Mouse (Mus musculus) MEL (cell line): Measurements from ENCODE around the gene Slc7a3. TPM values are rescaled to one million over a fixed set of nuclear protein-coding genes. Genes with fewer than 3 reads are reported as not detected.

Experiments
- DNase-seq: peaks from one replicate; pipeline ENCODE4 v3.0.0; 2011; ENCODE audit warnings: low read depth, low spot score
- H3K27ac ChIP-seq: 2 replicates; pipeline ENCODE4 v1.5.1; 2012; ENCODE audit warnings: low read depth, mild to moderate bottlenecking, control low read depth, low read length, moderate library complexity; ENCODE audit not compliant: control insufficient read depth
- H3K27me3 ChIP-seq, 2 experiments: fragments of 150-350 bp in 1 of 2; sonication (generic) in 1 of 2; 2 replicates each; pipeline ENCODE4 v1.6.1; 2012; ENCODE audit warnings: low read length in 2 of 2, mild to moderate bottlenecking in 2 of 2, improper control_type of control experiment in 1 of 2, moderate library complexity in 1 of 2; ENCODE audit not compliant: insufficient read depth in 2 of 2, control insufficient read depth in 1 of 2
- H3K36me3 ChIP-seq, 2 experiments: 2 replicates each; pipeline ENCODE4 v1.6.1; 2012 to 2014; ENCODE audit warnings: low read length in 2 of 2, improper control_type of control experiment in 1 of 2, inconsistent platforms in 1 of 2, mild to moderate bottlenecking in 1 of 2; ENCODE audit not compliant: insufficient read depth in 2 of 2, control insufficient read depth in 1 of 2
- H3K4me1 ChIP-seq, 2 experiments: fragments of 150-350 bp in 1 of 2; sonication (generic) in 1 of 2; 2 replicates each; pipeline ENCODE4 v1.6.1; 2012; ENCODE audit warnings: low read length in 2 of 2, improper control_type of control experiment in 1 of 2, mild to moderate bottlenecking in 1 of 2; ENCODE audit not compliant: insufficient read depth in 2 of 2, control insufficient read depth in 1 of 2
- H3K4me3 ChIP-seq, 2 experiments: fragments of 150-350 bp in 1 of 2; sonication (generic) in 1 of 2; 2 replicates each; pipeline ENCODE4 v1.5.1; 2012; ENCODE audit warnings: low read depth in 2 of 2, low read length in 2 of 2, mild to moderate bottlenecking in 2 of 2, moderate library complexity in 2 of 2, control low read depth in 1 of 2, improper control_type of control experiment in 1 of 2; ENCODE audit not compliant: control insufficient read depth in 1 of 2, insufficient read depth in 1 of 2
- H3K79me2 ChIP-seq: 2 replicates; pipeline ENCODE4 v1.6.1; 2012; ENCODE audit warnings: mild to moderate bottlenecking, low read length, moderate library complexity; ENCODE audit not compliant: control insufficient read depth, poor library complexity, insufficient read depth
- H3K9ac ChIP-seq: 2 replicates; pipeline ENCODE4 v1.6.1; 2012; ENCODE audit warnings: low read depth, mild to moderate bottlenecking, control low read depth, low read length, moderate library complexity; ENCODE audit not compliant: control insufficient read depth, poor library complexity, severe bottlenecking
- H3K9me3 ChIP-seq: fragments of 150-350 bp; sonication (generic); replicated peaks from 2 replicates; pipeline ENCODE4 v1.6.1; 2012; ENCODE audit warnings: mild to moderate bottlenecking, low read length, improper control_type of control experiment, moderate library complexity; ENCODE audit not compliant: insufficient read depth
- BHLHE40 ChIP-seq: IDR thresholded peaks from 2 replicates; pipeline ENCODE4 v1.6.1; 2012; ENCODE audit warnings: low read depth, mild to moderate bottlenecking, inconsistent platforms, low read length, improper control_type of control experiment, borderline replicate concordance
- CHD1 ChIP-seq: IDR thresholded peaks from 2 replicates; pipeline ENCODE4 v1.6.1; 2012; ENCODE audit warnings: low read depth, mild to moderate bottlenecking, inconsistent platforms, low read length, improper control_type of control experiment
- CHD2 ChIP-seq: IDR thresholded peaks from 2 replicates; pipeline ENCODE4 v1.6.1; 2011; ENCODE audit warnings: low read length, improper control_type of control experiment
- CTCF ChIP-seq, 3 experiments: IDR thresholded peaks in 2 of 3; conservative IDR thresholded peaks in 1 of 3; 2 replicates each; pipeline ENCODE4 v1.5.1; 2011 to 2012; ENCODE audit warnings: low read length in 3 of 3, low read depth in 2 of 3, mild to moderate bottlenecking in 2 of 3, improper control_type of control experiment in 1 of 3, inconsistent platforms in 1 of 3, mixed read lengths in 1 of 3, moderate library complexity in 1 of 3; ENCODE audit not compliant: control insufficient read depth in 1 of 3, insufficient read depth in 1 of 3, poor library complexity in 1 of 3, severe bottlenecking in 1 of 3
- EP300 ChIP-seq, 2 experiments: IDR thresholded peaks; 2 replicates each; pipeline ENCODE4 v1.6.1; 2011; ENCODE audit warnings: improper control_type of control experiment in 2 of 2, low read length in 2 of 2, low read depth in 1 of 2, mild to moderate bottlenecking in 1 of 2
- ETS1 ChIP-seq: IDR thresholded peaks from 2 replicates; pipeline ENCODE4 v1.6.1; 2012; ENCODE audit warnings: low read depth, mild to moderate bottlenecking, inconsistent platforms, low read length, improper control_type of control experiment, moderate library complexity
- GATA1 ChIP-seq: IDR thresholded peaks from 2 replicates; pipeline ENCODE4 v1.6.1; 2011; ENCODE audit warnings: low read depth, low read length, improper control_type of control experiment
- MYC ChIP-seq: IDR thresholded peaks from 2 replicates; pipeline ENCODE4 v1.6.1; 2011; ENCODE audit warnings: low read depth, mild to moderate bottlenecking, low read length, improper control_type of control experiment, moderate library complexity
- NELFE ChIP-seq: IDR thresholded peaks from 2 replicates; pipeline ENCODE4 v1.6.1; 2011; ENCODE audit warnings: low read depth, low read length, improper control_type of control experiment
- NRF1 ChIP-seq: IDR thresholded peaks from 2 replicates; pipeline ENCODE4 v1.6.1; 2014; ENCODE audit warnings: low read depth, mild to moderate bottlenecking, inconsistent platforms, low read length, improper control_type of control experiment, moderate library complexity; ENCODE audit not compliant: poor library complexity, insufficient read depth, severe bottlenecking
- POLR2AphosphoS5 ChIP-seq: IDR thresholded peaks from 2 replicates; pipeline ENCODE4 v1.6.1; 2012; ENCODE audit warnings: low read depth, borderline replicate concordance, mild to moderate bottlenecking, inconsistent platforms, low read length, moderate library complexity, mixed read lengths
- RAD21 ChIP-seq: IDR thresholded peaks from 2 replicates; pipeline ENCODE4 v1.6.1; 2011; ENCODE audit warnings: mild to moderate bottlenecking, low read depth, low read length, improper control_type of control experiment
- SIN3A ChIP-seq: IDR thresholded peaks from 2 replicates; pipeline ENCODE4 v1.6.1; 2012; ENCODE audit warnings: low read length, improper control_type of control experiment, inconsistent platforms
- SMC3 ChIP-seq: IDR thresholded peaks from 2 replicates; pipeline ENCODE4 v1.6.1; 2011; ENCODE audit warnings: low read depth, low read length, improper control_type of control experiment
- TCF12 ChIP-seq: IDR thresholded peaks from 2 replicates; pipeline ENCODE4 v1.6.1; 2014; ENCODE audit warnings: low read depth, mild to moderate bottlenecking, inconsistent platforms, low read length, improper control_type of control experiment, moderate library complexity
- USF1 ChIP-seq: IDR thresholded peaks from 2 replicates; pipeline ENCODE4 v1.6.1; 2014; ENCODE audit warnings: low read depth, mild to moderate bottlenecking, inconsistent platforms, low read length, improper control_type of control experiment, moderate library complexity
- USF2 ChIP-seq, 2 experiments: IDR thresholded peaks; 2 replicates each; pipeline ENCODE4 v1.6.1; 2011 to 2012; ENCODE audit warnings: improper control_type of control experiment in 2 of 2, low read length in 2 of 2, borderline replicate concordance in 1 of 2, inconsistent platforms in 1 of 2, low read depth in 1 of 2, mild to moderate bottlenecking in 1 of 2; ENCODE audit not compliant: insufficient read depth in 1 of 2
- ZC3H11A ChIP-seq: IDR thresholded peaks from 2 replicates; pipeline ENCODE4 v1.6.1; 2012; ENCODE audit warnings: low read depth, mild to moderate bottlenecking, inconsistent platforms, low read length, improper control_type of control experiment
- polyA plus RNA-seq, 2 experiments: library from polyadenylated mRNA; stranded (reverse) in 1 of 2; unstranded in 1 of 2; fragments of >175 nt in 1 of 2; fragments of >200 nt in 1 of 2; gene quantifications; 2 replicates each; pipeline versions ENCODE4 v1.2.1 to v1.2.4; 2012; ENCODE audit warnings: low replicate concordance in 2 of 2, low read depth in 1 of 2; ENCODE audit not compliant: insufficient read length in 2 of 2, insufficient read depth in 1 of 2, missing spikeins in 1 of 2
- total RNA-seq: library from RNA; depleted of rRNA; stranded (reverse); fragments of 300-350 nt; gene quantifications from 2 replicates; pipeline ENCODE4 v1.2.3, GENCODE M21; 2012

The Slc7a3 gene
- total and polyA plus RNA-seq, 3 experiments, result 3.0 to 12.8 TPM; not detected in 1

DNA sequence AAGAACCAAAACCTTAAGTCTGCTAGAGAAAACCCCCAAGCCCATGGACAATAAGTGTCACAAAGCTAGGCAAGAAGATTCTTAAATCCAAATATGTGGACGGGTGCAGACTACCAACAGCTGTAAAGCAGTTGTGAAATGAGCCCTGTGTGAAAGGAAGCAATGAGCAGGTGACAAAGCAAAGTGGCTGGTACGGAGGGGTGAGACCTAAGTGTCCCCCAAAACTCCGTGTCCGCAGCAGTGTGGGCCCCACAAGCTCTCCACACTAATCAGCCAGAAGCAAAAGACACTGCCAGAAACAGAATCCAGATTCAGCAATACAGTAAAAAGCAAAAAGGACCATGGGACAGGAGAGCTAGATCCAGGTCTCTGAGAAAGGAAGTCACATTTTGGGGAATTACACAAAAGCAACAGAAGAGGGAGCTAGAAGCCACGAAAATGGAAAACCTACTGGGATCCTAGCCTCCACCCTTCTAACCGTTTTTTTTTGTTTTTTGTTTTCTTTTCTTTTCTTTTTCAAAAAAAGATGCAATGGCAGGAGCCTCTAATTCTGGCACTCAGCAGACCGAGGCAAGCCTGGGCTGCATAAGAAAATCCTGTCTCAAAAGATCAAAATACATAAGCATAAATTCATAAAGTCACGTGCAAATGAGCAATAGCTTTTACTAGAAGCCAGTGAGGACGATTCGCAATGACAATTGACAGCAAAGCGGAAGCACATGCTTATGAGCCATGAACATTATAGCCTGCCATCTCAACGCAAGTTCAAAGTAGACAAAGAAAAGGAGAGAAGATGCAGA lies 46.4 kb upstream of the Slc7a3 start (continued):
- TF ChIP-seq GATA1 (no peak), CHD2 (no peak), CTCF (IDR thresholded peaks at IDR 0.05 in 2 of 3, conservative IDR thresholded peaks at IDR 0.05 in 1 of 3; ENCODE audit: control insufficient read depth in 1 of 3, insufficient read depth in 1 of 3, low read depth in 2 of 3, low read length in 3 of 3, poor library complexity in 1 of 3, severe bottlenecking in 1 of 3) (peak in 2 of 3 experiments; percentile 29 to 78; a peak in 3 of 6 replicates), CHD1 (no peak), POLR2AphosphoS5 (no peak), TCF12 (no peak)

DNA sequence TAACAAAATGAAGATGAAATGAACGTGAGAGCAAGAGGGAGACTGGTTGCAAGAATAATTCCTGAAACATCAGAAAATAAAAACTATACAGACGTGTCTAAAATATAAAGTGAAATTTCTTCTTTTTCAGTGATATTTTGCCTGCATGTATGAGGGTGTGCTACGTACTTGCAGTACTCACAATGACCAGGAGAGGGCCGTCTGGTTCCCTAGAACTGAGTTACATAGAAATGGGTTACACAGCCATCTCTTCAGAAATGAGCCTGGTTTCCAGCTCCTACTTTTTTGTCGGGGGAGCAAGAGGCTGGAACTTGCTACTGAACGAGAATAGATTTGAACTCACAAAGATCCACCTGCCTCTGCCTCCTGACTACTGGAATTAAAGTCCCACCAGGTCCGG lies 45.2 kb upstream of the Slc7a3 start:
- no peaks in the 10 kb centered on the region for H3K9me3 ChIP-seq
- peaks cover 0 to 12% of the 10 kb centered on the region in 2 experiments; a peak in 2 of 4 replicates for H3K36me3 ChIP-seq
- no peaks in the 10 kb centered on the region for H3K79me2 ChIP-seq
- H3K27ac ChIP-seq, result no peak overlapping the region
- H3K4me1 ChIP-seq, result peaks cover 5 to 10% of the 10 kb centered on the region in 2 experiments
- peak overlapping the region; percentile 58 for H3K9ac ChIP-seq
- TF ChIP-seq CTCF (IDR thresholded peaks at IDR 0.05 in 2 of 3, conservative IDR thresholded peaks at IDR 0.05 in 1 of 3; ENCODE audit: control insufficient read depth in 1 of 3, insufficient read depth in 1 of 3, low read depth in 2 of 3, low read length in 3 of 3, poor library complexity in 1 of 3, severe bottlenecking in 1 of 3) (peak; percentile 44 to 76 (median 62)), SMC3 (peak; percentile 79), EP300 (IDR thresholded peaks at IDR 0.05; ENCODE audit: low read depth in 1 of 2, low read length in 2 of 2) (no peak), USF2 (IDR thresholded peaks at IDR 0.05; ENCODE audit: borderline replicate concordance in 1 of 2, insufficient read depth in 1 of 2, low read depth in 1 of 2, low read length in 2 of 2) (no peak), TCF12 (no peak), BHLHE40 (no peak), RAD21 (peak; percentile 71), ZC3H11A (peak; percentile 62), NELFE (no peak), MYC (no peak), NRF1 (no peak), ETS1 (no peak), SIN3A (0 out of 2 replicates have a peak, but pooled peaks have one; percentile 18), USF1 (no peak)
- peak overlapping the region; percentile 5 to 32; a peak in 1 of 4 replicates for H3K4me3 ChIP-seq
- peak; percentile 80 for DNase-seq
- H3K27me3 ChIP-seq, result no peaks in the 10 kb centered on the region
